Mouse (Mus musculus): ENCODE data around the gene Slc2a4.

DNA sequence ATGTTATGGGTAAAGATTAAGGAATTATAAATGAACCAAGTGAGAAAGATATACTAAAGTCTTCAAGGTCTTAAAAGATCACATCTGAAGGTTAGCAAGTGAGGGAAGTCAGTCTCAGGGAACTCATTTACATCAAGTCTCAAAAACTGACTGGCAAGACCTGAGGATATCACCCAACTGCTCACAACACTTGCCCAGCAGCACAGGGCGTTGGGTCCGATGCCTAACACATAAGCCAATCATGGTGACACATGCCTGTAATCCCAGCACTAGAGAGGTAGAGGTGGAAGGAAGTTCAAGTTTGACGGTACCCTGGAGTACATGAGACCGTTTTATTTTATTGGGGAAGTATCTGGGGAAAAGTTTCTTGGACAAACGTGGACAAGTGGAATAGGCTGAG is 29.9 kb downstream of the Slc2a4 start:
- TF ChIP-seq POLR2A (IDR thresholded peaks at IDR 0.05; ENCODE audit: low read depth, low read length) (no peak), CTCF (IDR thresholded peaks at IDR 0.05; ENCODE audit: borderline replicate concordance, insufficient read depth, low read length) (no peak)

Data from embryonic fibroblast, embryonic 13.5 days (primary cell).